Mouse (Mus musculus) spleen, postnatal 4 days (tissue): Measurements from ENCODE around the gene Atoh8.

Source experiments
- DNase-seq, 2 experiments: peaks; one replicate each; pipeline ENCODE4 v3.0.0; 2022; ENCODE audit warnings: low spot score in 2 of 2

Gene Atoh8

GRCm38 (mm10) chr6:72227665-72228265 lies 7.6 kb downstream of the Atoh8 start:
- peak in 1 of 2 experiments; percentile 33 for DNase-seq

GRCm38 (mm10) chr6:72227011-72227410 lies 8.4 kb downstream of the Atoh8 start:
- DNase-seq: no peak

- DNase-seq: no peak
Measured at GRCm38 (mm10) chr6:72225686-72226085, 9.7 kb downstream of the Atoh8 start.

GRCm38 (mm10) chr6:72223892-72224291 lies 11.5 kb downstream of the Atoh8 start:
- DNase-seq: no peak

GRCm38 (mm10) chr6:72222876-72223275 lies 12.5 kb downstream of the Atoh8 start:
- no peak for DNase-seq

GRCm38 (mm10) chr6:72222271-72222724 lies 13.1 kb downstream of the Atoh8 start:
- no peak for DNase-seq

GRCm38 (mm10) chr6:72221271-72221670 lies 14.1 kb downstream of the Atoh8 start:
- no peak for DNase-seq

- no peak for DNase-seq
Measured at GRCm38 (mm10) chr6:72219549-72219948, 15.8 kb downstream of the Atoh8 start.

GRCm38 (mm10) chr6:72218281-72218680 lies 17.1 kb downstream of the Atoh8 start:
- DNase-seq: no peak

- DNase-seq: no peak
Measured at GRCm38 (mm10) chr6:72217415-72217784, 18.0 kb downstream of the Atoh8 start.

- peak; percentile 66 to 77 for DNase-seq
Measured at GRCm38 (mm10) chr6:72216681-72217414, 18.5 kb downstream of the Atoh8 start.

GRCm38 (mm10) chr6:72215582-72215981 lies 19.8 kb downstream of the Atoh8 start:
- no peak for DNase-seq

- DNase-seq: no peak
Measured at GRCm38 (mm10) chr6:72211360-72211759, 24.0 kb downstream of the Atoh8 start.

GRCm38 (mm10) chr6:72210823-72211222 lies 24.6 kb downstream of the Atoh8 start:
- DNase-seq: no peak

GRCm38 (mm10) chr6:72209738-72210137 lies 25.6 kb downstream of the Atoh8 start:
- no peak for DNase-seq

- no peak for DNase-seq
Measured at GRCm38 (mm10) chr6:72208406-72209045, 26.9 kb downstream of the Atoh8 start.

- no peak for DNase-seq
Measured at GRCm38 (mm10) chr6:72206021-72206420, 29.4 kb downstream of the Atoh8 start.

- no peak for DNase-seq
Measured at GRCm38 (mm10) chr6:72204858-72205257, 30.5 kb downstream of the Atoh8 start.

- no peak for DNase-seq
Measured at GRCm38 (mm10) chr6:72203279-72203678, 32.1 kb downstream of the Atoh8 start.

- DNase-seq: no peak
Measured at GRCm38 (mm10) chr6:72202732-72203131, 32.6 kb downstream of the Atoh8 start.

- DNase-seq: no peak
Measured at GRCm38 (mm10) chr6:72200595-72201256, 34.7 kb downstream of the Atoh8 start.

GRCm38 (mm10) chr6:72197515-72197914 lies 37.9 kb downstream of the Atoh8 start:
- DNase-seq: no peak
